Mouse (Mus musculus) C2C12 (cell line): Measurements from ENCODE around the gene Ndufa4l2.

Source experiments
- CTCF ChIP-seq: IDR thresholded peaks from one replicate; pipeline ENCODE4 v1.5.1; 2011; ENCODE audit not compliant: control insufficient read depth, insufficient read depth, insufficient read length
- MAX ChIP-seq: IDR thresholded peaks from one replicate; pipeline ENCODE4 v1.6.1; 2011; ENCODE audit warnings: mild to moderate bottlenecking, control low read depth

DNA sequence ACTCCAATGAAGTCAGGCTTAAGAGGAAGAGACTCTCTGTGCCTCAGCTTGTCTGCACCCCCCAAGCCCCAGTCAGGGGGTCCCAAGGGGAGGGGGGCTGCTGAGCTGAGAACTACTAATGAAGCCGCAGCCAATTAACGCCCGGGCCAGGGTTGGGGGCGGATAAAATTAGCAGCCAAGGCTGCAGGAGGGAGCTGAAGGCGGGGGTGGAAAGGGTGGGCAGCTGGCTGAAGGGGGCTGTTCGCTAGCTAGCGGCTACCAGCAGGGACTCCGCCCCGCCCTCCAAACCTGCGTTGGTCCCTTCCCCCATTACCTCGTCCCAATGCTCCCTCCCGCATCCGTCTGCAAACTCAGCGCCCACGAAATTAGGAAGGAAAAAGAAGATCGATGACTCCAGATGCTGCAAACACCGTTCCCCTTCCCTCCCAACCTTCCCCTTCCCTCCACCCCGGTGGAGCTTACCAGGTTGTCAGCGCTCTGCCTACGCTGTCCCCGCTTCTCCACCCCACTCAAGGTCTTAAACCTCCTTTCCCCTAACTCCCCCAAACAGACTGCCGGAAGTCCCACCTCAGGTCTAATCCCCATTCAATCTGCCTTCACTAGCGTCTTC, 10.0 kb downstream of the Ndufa4l2 start:
- TF ChIP-seq CTCF: no peak
- TF ChIP-seq MAX: no peak
